Mouse (Mus musculus) thymus, postnatal 25 days (tissue): ENCODE data around the gene Neb.

Experiments used
- DNase-seq: peaks from one replicate; pipeline ENCODE4 v3.0.0; 2022

Gene Neb

GRCm38 (mm10) chr2:52378448-52378804, at the start of gene Neb:
Gene Neb, minus strand, starts transcription at chr2:52378474.
- no peak for DNase-seq

GRCm38 (mm10) chr2:52427383-52427782, 49.1 kb upstream of the Neb start:
- no peak for DNase-seq

- no peak for DNase-seq
Measured at GRCm38 (mm10) chr2:52426041-52426440, 47.8 kb upstream of the Neb start.

- DNase-seq = no peak
Measured at GRCm38 (mm10) chr2:52425523-52425795, 47.2 kb upstream of the Neb start.

- DNase-seq = peak; percentile 96
Measured at GRCm38 (mm10) chr2:52424747-52425522, 46.7 kb upstream of the Neb start, which contains the start of gene Arl5a. Gene Arl5a, minus strand, starts transcription at chr2:52424901.

GRCm38 (mm10) chr2:52424248-52424728, 46.0 kb upstream of the Neb start:
- peak; percentile 58 for DNase-seq

GRCm38 (mm10) chr2:52423611-52424247, 45.5 kb upstream of the Neb start:
- DNase-seq = no peak

GRCm38 (mm10) chr2:52422871-52423610, 44.8 kb upstream of the Neb start:
- no peak for DNase-seq

GRCm38 (mm10) chr2:52421197-52421596, 42.9 kb upstream of the Neb start:
- peak; percentile 14 for DNase-seq

- no peak for DNase-seq
Measured at GRCm38 (mm10) chr2:52420001-52420710, 41.9 kb upstream of the Neb start.

GRCm38 (mm10) chr2:52419295-52419694, 41.0 kb upstream of the Neb start:
- no peak for DNase-seq

GRCm38 (mm10) chr2:52412524-52413037, 34.3 kb upstream of the Neb start:
- no peak for DNase-seq

GRCm38 (mm10) chr2:52406480-52406879, 28.2 kb upstream of the Neb start:
- DNase-seq = no peak

- DNase-seq = no peak
Measured at GRCm38 (mm10) chr2:52405238-52405637, 27.0 kb upstream of the Neb start.

GRCm38 (mm10) chr2:52394529-52394928, 16.3 kb upstream of the Neb start:
- no peak for DNase-seq

GRCm38 (mm10) chr2:52390415-52390975, 12.2 kb upstream of the Neb start:
- no peak for DNase-seq

GRCm38 (mm10) chr2:52389975-52390374, 11.7 kb upstream of the Neb start:
- DNase-seq = no peak

- no peak for DNase-seq
Measured at GRCm38 (mm10) chr2:52386451-52386850, 8.2 kb upstream of the Neb start.

- no peak for DNase-seq
Measured at GRCm38 (mm10) chr2:52386037-52386436, 7.8 kb upstream of the Neb start.

GRCm38 (mm10) chr2:52378848-52379261, 581 bp upstream of the Neb start:
- DNase-seq = peak; percentile 51

GRCm38 (mm10) chr2:52377706-52378447, 397 bp downstream of the Neb start:
- no peak for DNase-seq

GRCm38 (mm10) chr2:52374706-52375105, 3.6 kb downstream of the Neb start:
- DNase-seq = no peak
